Mouse (Mus musculus) T-helper 17 cell (primary cell): Measurements from ENCODE around the gene Nrip1.

Experiments
- in situ Hi-C, 2 experiments: fragments of 300-600 bp; cut with MboI, MseI; formaldehyde crosslinking; loops; 1 replicate in 1 of 2; 2 replicates in 1 of 2; pipeline ENCODE4 v1.15.1; 2025; ENCODE audit warnings: high pct_unique_total_duplicates in 2 of 2

Gene Nrip1

DNA sequence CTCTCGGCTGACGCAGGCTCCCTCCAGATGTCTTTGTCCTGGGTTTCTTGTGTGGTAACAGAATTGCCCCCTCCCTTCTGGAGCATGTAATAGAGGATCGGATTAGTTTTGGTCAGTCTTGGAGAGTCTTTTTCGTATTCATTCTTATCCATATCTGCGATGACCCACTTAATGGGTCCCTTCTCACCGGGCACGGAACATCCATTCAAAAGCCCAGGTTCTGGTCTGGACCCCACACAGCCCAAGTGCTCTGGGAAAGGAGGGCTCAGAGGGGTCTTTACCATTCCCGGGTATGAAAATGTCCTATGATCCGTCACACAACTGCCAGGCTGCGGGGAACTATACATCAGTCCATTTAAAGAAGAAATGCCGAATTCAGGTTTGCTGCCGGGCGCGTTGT is 82.3 kb downstream of the Nrip1 start:
- in situ Hi-C loops = no loop called here

DNA sequence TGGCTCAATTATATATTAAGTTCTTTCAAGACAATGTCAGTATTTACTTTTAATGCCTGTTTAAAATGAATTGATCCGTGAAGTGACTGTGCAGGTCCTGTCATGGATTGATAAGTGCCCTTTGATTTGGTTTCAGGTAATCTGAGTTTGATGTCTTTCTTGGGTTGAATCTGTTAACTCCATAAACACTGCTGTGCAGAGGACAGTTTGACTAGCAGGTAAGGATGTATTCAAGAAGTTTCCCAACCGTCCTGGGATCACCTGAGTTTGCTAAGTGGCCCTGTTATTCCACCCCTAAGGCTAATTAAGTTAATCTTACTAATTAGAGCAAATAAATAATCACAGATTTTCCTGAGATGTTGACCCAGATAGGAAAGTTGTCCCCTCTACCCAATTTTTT is 84.1 kb downstream of the Nrip1 start:
- in situ Hi-C loops = no loop called here

DNA sequence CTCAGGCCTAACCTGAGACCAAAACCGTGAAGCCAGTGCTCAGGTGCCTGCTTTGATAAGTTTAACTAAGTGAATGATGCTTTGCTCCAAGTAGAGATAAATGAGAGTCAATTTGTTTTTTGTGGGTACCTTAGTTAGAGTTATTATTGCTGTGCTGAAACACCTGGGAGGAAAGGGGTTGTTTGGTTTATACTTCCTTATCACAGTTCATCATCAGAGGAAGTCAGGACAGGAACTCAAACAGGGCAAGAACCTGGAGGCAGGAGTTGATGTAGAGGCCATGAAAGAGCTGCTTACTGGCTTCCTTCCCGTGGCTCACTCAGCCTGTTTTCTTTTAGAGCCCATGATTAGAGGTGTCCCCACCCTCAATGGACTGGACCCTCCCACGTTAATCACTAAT is 89.8 kb downstream of the Nrip1 start:
- in situ Hi-C loops = no loop called here

DNA sequence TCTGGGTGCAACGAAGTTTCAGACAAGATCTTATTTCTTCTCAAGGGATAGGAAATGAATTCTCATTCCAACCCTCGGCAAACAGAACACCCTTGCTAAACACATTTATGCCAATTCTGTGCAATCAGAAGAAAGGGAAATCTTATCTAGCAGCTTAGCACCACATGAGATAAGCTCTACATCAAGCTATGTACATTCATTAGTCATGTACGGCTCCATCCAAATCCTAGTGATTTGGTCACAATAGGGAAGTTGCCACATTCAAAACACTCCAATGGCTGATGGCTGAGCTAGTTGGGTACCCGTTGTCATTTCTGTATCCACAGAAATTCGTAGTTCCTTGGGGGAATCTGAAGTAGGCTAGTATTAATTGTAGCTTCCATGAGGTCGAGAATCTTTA is 91.8 kb downstream of the Nrip1 start:
- in situ Hi-C loops = no loop called here

DNA sequence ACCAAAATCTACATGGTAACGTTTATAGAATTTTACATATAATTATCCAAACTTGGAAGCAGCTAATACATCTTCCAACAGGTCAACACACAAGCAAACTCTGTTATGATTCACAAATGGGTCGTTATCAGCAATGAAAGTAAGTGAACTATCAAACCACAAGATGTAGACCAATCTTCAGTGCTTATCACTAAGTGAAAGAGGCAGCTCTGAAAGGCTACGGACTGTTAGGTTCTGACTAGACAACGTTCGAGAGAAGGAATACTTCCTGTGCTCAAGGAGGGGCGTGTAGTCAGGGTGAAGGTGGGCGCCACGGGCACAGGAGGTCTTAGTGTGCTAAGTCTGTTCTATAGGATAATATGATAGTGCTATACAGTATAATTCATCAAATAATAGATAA is 93.3 kb downstream of the Nrip1 start:
- in situ Hi-C loops = no loop called here

DNA sequence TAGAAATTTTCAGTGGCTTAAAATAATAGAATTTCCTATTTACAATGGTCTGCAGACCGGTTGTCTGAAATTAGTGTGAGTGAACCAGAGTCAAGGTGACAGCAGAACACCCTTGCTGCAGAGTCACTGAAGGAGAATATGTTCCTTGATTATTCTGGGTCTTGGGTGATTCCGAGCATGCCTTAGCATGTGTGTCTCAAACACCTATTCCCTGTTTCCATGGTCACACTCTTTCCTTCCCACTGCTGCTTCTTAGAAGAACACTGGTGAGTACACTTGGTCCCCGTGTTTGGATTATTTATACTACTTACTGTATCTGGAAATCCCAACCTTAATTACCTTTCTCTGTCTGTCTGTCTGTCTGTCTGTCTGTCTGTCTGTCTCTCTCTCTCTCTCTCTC is 97.4 kb downstream of the Nrip1 start:
- in situ Hi-C loops = no loop called here

DNA sequence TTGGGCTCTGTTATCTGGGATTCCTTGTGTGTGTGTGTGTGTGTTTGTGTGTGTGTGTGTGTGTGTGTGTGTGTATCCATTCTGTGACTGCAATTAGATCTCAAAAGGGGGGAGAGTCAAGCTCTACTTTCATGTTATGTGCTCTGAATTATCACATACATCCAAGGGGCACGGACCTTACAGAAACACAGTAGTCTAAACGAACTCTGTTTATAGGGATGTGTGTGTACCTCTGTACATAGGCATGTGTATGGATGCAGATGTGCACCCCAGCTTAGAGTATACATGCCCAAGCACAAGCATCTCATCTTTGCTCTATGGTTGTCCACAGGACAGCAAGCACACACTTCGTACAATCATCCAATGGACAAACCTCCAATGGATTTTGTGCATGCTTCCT is 98.0 kb downstream of the Nrip1 start:
- in situ Hi-C loops = no loop called here

DNA sequence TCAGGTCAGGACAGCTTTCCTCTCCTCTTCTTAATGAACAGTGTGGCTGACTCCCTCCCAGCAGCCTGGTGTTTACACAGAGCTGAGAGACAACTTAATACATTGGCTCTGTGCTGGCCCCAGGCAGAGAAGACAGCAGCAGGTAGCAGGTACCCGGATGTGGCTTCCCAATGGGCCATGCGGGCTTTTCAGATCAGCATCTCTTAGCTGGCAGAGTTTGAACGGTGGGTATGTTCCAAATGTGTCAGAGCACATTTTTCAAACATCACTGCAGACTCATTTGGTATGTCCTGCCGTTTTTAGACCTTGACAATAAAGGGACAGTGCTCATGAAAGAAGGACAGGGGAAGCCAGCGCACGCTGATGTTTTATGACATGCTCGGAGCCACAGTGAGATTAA is 98.5 kb downstream of the Nrip1 start:
- in situ Hi-C loops = no loop called here

DNA sequence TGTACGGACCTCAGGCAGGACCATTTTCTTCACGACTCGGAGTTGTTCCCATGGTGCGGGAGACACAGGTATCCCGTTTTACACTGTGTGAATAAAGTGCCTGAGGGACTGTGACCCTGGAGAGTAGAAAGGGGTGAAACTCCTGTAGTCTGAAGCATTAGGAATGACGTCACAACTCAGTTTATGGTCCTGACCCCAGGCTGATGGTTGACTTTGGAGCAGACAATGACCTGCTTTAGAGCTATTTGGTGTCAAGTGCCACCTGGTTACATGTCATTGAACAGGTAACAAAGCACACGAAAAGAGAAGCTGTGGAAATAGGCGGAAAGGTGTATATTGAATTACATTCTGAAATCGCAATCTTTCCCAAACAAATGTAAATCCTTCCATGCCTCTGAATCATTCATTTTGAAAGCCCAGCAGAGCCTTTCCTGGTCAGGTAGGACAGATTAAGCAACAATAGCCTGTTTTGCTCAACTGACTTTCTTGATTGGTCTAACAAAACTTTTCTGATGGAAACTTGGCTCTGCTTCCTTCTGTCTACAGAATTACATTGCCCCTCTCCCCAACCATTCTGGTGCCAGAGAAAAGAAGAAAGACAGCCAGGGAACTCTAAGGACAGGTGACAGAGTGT is 106.9 kb downstream of the Nrip1 start:
- in situ Hi-C loops = no loop called here

DNA sequence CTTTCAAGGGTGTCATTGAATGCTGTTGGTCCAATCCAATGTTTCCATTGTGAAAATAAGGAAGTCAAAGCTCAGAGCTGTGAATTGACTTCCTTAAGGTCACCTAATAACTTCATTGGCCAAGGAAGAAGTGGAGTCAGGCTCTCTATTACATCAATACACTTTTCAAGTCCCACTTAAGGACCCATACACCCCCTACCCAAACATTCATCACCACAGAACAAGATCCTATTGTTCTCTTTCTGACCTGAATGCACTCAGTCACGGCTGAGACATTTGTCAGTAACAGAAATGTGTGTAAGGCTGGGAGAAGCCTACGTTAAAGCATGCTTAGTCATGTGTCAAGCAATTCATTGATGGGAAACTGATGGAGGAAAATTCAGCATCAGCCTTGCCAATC is 107.8 kb downstream of the Nrip1 start:
- in situ Hi-C loops = no loop called here

DNA sequence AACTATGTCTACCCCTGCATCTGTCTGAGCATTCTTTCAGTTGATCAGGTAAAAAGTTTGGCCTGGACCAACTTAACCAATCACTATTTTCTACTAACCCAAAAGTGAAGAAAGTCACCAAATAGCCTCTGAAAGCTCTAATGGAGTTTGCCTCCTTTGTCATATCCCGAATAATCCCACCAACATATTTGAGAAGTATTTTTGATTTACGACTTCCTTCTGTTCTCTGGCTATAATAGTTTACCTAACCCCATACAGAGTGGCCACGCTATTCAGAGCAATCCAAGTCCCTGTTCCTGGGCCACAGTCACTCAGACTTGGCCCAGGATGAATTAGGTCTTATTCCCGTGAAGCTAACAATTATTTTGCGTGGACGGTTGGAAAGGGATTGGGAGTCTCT is 108.3 kb downstream of the Nrip1 start:
- in situ Hi-C loops = no loop called here

DNA sequence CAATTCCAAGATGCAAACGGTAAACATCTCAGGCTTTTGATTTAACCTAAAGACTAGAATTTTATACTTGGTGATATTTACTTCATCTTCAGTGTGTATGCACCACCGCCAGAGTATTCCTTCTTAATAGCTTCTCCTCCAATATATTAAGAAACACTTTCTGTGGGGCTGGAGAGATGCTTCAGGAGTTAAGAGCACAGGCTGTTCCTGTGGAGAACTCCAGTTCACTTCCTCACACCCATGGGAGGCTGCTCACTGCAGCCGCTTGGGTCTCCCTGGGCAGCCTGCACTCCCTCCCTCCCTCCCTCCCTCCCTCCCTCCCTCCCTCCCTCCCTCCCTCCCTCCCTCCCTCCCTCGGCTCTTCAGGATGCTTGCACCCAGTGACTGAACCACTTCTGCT is 110.2 kb downstream of the Nrip1 start:
- in situ Hi-C loops = loop anchor here in 1 of 2 experiments (5.0 kb wide), 1 partner anchor 76 kb away; no protein-coding TSS in a partner anchor

DNA sequence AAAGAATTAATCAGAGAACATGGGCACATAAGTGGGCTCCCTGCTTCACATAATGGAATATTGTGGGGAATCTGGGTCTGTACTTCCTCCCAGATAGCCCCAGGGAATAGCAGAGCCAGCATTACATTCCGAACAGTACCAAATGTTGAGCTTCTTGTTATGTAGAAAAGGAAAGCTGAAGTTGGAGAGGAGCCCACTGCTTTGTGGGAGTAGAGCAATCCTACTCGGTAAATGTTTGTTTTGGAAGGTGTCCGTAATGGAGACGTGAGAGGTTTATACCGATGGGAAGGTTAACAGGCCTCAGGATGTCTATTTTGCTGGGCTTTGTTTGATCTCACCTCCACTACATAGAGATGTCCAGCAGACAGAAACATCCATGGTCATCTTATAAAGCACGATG is 113.3 kb downstream of the Nrip1 start:
- in situ Hi-C loops = loop anchor here in 1 of 2 experiments (5.0 kb wide), 1 partner anchor 73 kb away; no protein-coding TSS in a partner anchor

DNA sequence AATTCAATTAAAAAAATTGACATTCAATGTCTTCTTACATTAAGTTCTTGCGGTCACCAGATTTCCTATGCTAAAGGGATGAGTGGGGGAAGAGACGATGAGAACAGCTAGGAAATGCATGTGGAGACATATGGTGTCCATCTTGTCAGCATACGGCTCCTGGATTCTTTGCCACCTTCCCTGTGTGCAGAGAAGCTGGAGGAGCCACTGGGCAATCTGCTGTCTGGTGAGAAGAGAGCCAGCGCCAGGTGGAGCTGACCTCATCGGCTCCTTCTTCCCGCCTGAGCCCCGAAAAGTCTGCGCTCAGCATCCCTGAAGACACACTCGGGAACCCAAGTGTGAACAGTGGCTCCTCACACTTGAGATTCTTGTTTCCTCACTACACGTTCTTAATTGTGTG is 121.8 kb downstream of the Nrip1 start:
- in situ Hi-C loops = no loop called here

DNA sequence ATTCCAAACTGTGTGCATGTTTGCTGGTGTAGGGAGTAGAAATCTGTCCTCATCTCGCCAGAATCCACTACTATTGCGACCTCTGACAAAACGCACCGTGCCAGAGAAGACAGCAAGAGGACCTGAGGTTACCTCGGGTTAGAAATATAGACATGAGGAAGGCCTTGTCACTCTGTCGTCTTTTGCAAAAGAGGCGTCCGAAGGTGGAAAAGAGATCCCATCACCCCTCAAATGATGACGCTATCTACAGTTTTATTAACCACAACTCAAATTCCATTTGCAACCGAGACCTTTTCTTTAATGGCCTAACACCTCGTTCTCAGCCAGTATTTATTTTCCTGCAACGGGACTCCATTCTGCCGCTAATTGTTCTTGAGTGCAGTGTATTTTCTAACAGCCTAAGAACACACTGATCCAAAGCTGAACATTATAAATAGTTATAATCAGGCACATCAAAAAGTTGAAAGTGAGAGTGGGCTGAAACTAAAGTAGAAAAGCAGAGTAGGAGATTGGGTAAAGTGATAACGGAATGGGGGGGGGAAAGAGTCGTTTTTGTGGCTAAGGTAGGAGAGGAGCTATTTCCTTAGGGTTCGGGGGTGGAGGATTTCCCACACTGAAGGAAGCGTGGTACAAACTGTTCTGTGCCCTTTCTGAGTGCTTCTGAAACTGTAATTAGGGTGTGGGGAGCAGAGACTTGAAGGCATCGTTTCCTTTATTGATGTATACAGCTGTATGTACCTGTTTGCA is 124.1 kb downstream of the Nrip1 start:
- in situ Hi-C loops = no loop called here

DNA sequence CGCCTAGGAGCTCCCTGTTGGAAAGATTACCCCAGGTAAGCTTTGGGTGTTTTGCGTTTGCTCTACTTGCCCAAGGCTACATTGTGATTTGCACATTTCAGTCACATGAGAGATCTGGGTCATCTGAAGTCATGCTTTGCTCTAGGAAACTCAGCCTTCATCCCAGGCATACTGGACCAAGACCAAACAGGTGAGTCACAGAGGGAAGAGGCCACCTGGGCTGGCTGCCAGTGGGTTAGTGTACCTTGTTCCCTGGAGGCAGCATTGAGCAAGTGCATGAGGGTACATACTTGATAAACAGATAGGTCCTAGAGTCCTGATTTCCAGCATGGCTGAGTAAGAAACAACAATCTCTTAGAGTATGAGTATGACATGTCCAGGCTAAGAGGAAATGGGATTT is 130.8 kb downstream of the Nrip1 start:
- in situ Hi-C loops = no loop called here

DNA sequence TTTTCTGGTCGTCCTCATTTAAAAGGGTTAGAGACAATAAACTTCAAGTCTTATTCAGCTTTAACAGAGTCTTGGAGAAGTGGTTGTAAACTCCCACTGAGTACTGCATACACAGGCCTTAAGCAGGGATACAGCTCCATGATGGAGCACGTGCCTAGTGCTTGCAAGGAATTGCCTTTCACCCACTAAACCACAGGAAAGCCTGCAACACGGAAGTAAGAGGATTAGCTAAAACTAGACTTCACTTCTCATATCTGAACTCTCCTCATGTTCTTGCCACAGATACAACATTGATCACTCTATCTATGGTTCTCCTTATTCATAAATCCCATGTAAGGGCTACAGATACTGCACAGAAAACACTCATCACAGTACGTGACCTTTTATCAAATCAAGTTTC is 132.4 kb downstream of the Nrip1 start:
- in situ Hi-C loops = no loop called here

DNA sequence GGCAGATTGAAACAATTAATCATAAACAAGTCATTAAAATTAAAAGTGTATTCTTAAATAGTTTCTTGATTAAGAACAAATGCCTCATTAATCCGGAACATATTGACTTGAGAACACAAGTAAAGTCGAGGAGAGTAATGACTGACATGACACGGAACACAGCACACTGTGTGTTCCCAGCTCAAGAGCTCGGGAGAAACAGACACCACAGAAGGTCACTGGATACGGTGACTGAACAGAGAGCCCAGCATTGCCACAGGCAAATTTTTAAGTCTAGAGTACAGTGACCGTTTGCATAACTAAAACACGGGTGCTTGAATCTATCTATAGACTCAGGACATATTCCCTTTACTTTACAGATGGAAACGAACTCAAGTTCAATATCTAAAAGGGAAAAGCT is 134.3 kb downstream of the Nrip1 start:
- in situ Hi-C loops = loop anchor here in 1 of 2 experiments (10.0 kb wide), 1 partner anchor 1845 kb away; no protein-coding TSS in a partner anchor

DNA sequence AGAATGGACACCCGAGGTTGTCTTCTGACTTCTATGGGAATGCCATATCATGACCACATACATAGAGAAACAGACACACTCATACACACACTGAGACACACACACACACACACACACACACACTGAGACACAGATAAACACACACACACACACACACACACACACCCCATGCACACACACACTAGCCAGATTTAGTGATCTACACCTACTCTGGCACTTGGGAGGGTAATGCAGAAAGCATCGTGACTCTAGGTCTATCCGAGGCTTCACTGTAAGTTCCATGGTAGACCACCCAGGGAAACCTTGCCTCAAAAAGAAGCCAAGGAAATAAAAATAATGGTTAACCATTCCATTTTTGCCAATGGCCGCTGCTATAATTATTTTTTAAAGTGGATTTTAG is 134.8 kb downstream of the Nrip1 start:
- in situ Hi-C loops = loop anchor here in 1 of 2 experiments (10.0 kb wide), 1 partner anchor 1846 kb away; no protein-coding TSS in a partner anchor
